Mouse (Mus musculus): ENCODE results near the gene Svbp. TPM values are rescaled to one million over a fixed set of nuclear protein-coding genes. Genes with fewer than 3 reads are reported as not detected.

Svbp gene
- 120 and 153 TPM in 2 replicates for polyA plus RNA-seq (2015; fragmentation: Nextera tagmentation; extraction: Ambion mirVana)

GRCm38 (mm10) chr4:119194909-119195581 lies at the start of gene Svbp:
TSS of gene Svbp (plus strand) at chr4:119195306.

GRCm38 (mm10) chr4:119173851-119174453 lies 21.2 kb upstream of the Svbp start, which contains the start of gene Zfp691:
TSS of gene Zfp691 (minus strand) at chr4:119174195.

GRCm38 (mm10) chr4:119189864-119190263 lies 5.2 kb upstream of the Svbp start, which contains the start of gene Ermap:
TSS of gene Ermap (minus strand) at chr4:119190011.

GRCm38 (mm10) chr4:119218169-119218568 lies 23.1 kb downstream of the Svbp start, which contains the start of gene Tmem269:
TSS of gene Tmem269 (minus strand) at chr4:119218217.

GRCm38 (mm10) chr4:119232410-119233255 lies 37.5 kb downstream of the Svbp start, which contains the start of the genes AU022252 and P3h1:
TSS of gene AU022252 (minus strand) at chr4:119232712.
TSS of gene P3h1 (plus strand) at chr4:119232915.

Other genes with a start within 250 kb of the Svbp start
- gene Lao1, start 233.7 kb upstream of the Svbp start, polyA plus RNA-seq (2015; fragmentation: Nextera tagmentation; extraction: Ambion mirVana), result not detected in 2 replicates
- 11.3 and 16.9 TPM in 2 replicates for gene Slc2a1, start 86.6 kb upstream of the Svbp start, polyA plus RNA-seq (2015; fragmentation: Nextera tagmentation; extraction: Ambion mirVana)
- gene Zfp691, start 21.1 kb upstream of the Svbp start, polyA plus RNA-seq (2015; fragmentation: Nextera tagmentation; extraction: Ambion mirVana), result 4.9 and 6.4 TPM in 2 replicates
- gene Ermap, start 5.3 kb upstream of the Svbp start, polyA plus RNA-seq (2015; fragmentation: Nextera tagmentation; extraction: Ambion mirVana), result 5.5 and 11.7 TPM in 2 replicates
- gene Tmem269, start 22.9 kb downstream of the Svbp start, polyA plus RNA-seq (2015; fragmentation: Nextera tagmentation; extraction: Ambion mirVana), result 0.11 and 0.36 TPM in 2 replicates
- gene AU022252, start 37.4 kb downstream of the Svbp start, polyA plus RNA-seq (2015; fragmentation: Nextera tagmentation; extraction: Ambion mirVana), result 23.8 and 31.5 TPM in 2 replicates
- gene P3h1, start 37.6 kb downstream of the Svbp start, polyA plus RNA-seq (2015; fragmentation: Nextera tagmentation; extraction: Ambion mirVana), result 30.4 and 39.4 TPM in 2 replicates
- 0.61 TPM in 1 of 2 replicates, not detected in the other for gene Cldn19, start 60.1 kb downstream of the Svbp start, polyA plus RNA-seq (2015; fragmentation: Nextera tagmentation; extraction: Ambion mirVana)
- gene Ybx1, start 99.3 kb downstream of the Svbp start, polyA plus RNA-seq (2015; fragmentation: Nextera tagmentation; extraction: Ambion mirVana), result 450 and 484 TPM in 2 replicates
- gene Ppih, start 125.2 kb downstream of the Svbp start, polyA plus RNA-seq (2015; fragmentation: Nextera tagmentation; extraction: Ambion mirVana), result 77.7 and 110 TPM in 2 replicates
- 22.5 and 24.1 TPM in 2 replicates for gene Ccdc30, start 220.2 kb downstream of the Svbp start, polyA plus RNA-seq (2015; fragmentation: Nextera tagmentation; extraction: Ambion mirVana)
- 76.2 and 117 TPM in 2 replicates for gene Ppcs, start 227.1 kb downstream of the Svbp start, polyA plus RNA-seq (2015; fragmentation: Nextera tagmentation; extraction: Ambion mirVana)
- gene Zmynd12, start 227.5 kb downstream of the Svbp start, polyA plus RNA-seq (2015; fragmentation: Nextera tagmentation; extraction: Ambion mirVana), result 4.2 and 6.6 TPM in 2 replicates

All from adrenal gland, postnatal 0 days (tissue).